In the genomic region with DNA sequence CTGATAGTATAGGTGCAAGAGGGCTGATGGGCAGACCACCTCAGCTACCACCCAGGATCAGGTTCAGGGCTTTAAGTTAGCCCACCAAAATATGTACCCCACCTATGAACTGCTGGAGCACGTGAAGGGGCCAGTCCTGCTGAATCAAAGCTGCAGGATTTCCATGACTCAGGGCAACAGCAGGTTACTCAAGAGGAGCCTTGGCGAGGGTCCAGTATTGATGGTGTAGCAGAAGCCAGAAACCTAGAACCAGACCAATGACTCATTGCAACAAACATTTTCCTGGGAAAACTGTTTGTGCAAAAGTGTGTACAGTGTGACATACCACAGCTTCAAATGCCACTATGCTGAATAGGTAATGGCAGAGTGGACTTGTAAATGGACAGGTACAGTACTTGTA, we compare ENCODE assay signal across 22 mouse cellular contexts. TPM values are rescaled to one million over a fixed set of nuclear protein-coding genes. Genes with fewer than 3 reads are reported as not detected.
A peak's percentile ranks its signal among the peaks of the same experiment; 100 is the strongest.
DNase-seq lines count a peak whose midpoint lies in the region; ATAC-seq lines count a peak whose summit lies in the region.
"Had no signal": no experiment of that assay in that cellular context is flagged by ENCODE, and none has a peak within 500 bp of the region (broad histone marks: within the 10 kb centered on the region; RNA-seq: fewer than 3 reads in every experiment).

No protein-coding gene starts in this region.

- no peak overlapping the region for H3K4me2 ChIP-seq in intestine, embryonic 15.5 days (replicated peaks)
- H3K4me2 ChIP-seq: embryonic facial prominence, embryonic 15.5 days; heart, embryonic 11.5 days; hindbrain, embryonic 12.5 days; kidney, embryonic 15.5 days; liver, embryonic 12.5 days; lung, embryonic 14.5 days had no signal

- no peak overlapping the region for H3K4me3 ChIP-seq in intestine, embryonic 15.5 days (replicated peaks)
- H3K4me3 ChIP-seq: embryonic facial prominence, embryonic 15.5 days; hindbrain, embryonic 12.5 days; kidney, embryonic 15.5 days; liver, embryonic 12.5 days; midbrain, embryonic 10.5 days had no signal

- H3K9ac ChIP-seq in intestine, embryonic 15.5 days, result no peak overlapping the region
- H3K9ac ChIP-seq: embryonic facial prominence, embryonic 15.5 days; hindbrain, embryonic 12.5 days; kidney, embryonic 15.5 days; liver, embryonic 12.5 days; lung, embryonic 14.5 days had no signal

- peak; percentile 18 for DNase-seq in cerebellum, adult 11-12 months
- DNase-seq in cerebellum, postnatal 4 days (ENCODE audit: low spot score in 2 of 2), result no peak
- DNase-seq in 416B (ENCODE audit: low read depth), result peak; percentile 35
- DNase-seq in adrenal gland, postnatal 10 days, result peak; percentile 70
- peak; percentile 20 for DNase-seq in cerebellum, adult 9-11 months
- DNase-seq in spleen, postnatal 36 days (ENCODE audit: low spot score in 2 of 2), result no peak
- DNase-seq in kidney, postnatal 25 days, result no peak
- DNase-seq: heart, postnatal 10 days; lung, embryonic 14.5 days; retina, postnatal 1 day; thymus, postnatal 36 days had no signal

- no peaks in the 10 kb centered on the region for H3K4me1 ChIP-seq in intestine, embryonic 15.5 days (replicated peaks)
- H3K4me1 ChIP-seq: embryonic facial prominence, embryonic 15.5 days; hindbrain, embryonic 12.5 days; kidney, embryonic 15.5 days; liver, embryonic 12.5 days; midbrain, embryonic 10.5 days had no signal

- 85% methylated on average over 2 of the region's 2 CpGs for WGBS in intestine, embryonic 15.5 days

- H3K27ac ChIP-seq in intestine, embryonic 15.5 days, result no peak overlapping the region
- H3K27ac ChIP-seq: embryonic facial prominence, embryonic 15.5 days; hindbrain, embryonic 12.5 days; kidney, embryonic 15.5 days; liver, embryonic 12.5 days; macrophage; midbrain, embryonic 10.5 days had no signal

- H3K9me3 ChIP-seq in intestine, embryonic 15.5 days, result no peaks in the 10 kb centered on the region
- H3K9me3 ChIP-seq: embryonic facial prominence, embryonic 15.5 days; hindbrain, embryonic 12.5 days; kidney, embryonic 15.5 days; liver, embryonic 12.5 days; midbrain, embryonic 10.5 days had no signal

- 0 out of 2 replicates have a peak, but pooled peaks cover 4% of the 10 kb centered on the region for H3K36me3 ChIP-seq in intestine, embryonic 15.5 days

- no peak for ATAC-seq in intestine, embryonic 15.5 days
- ATAC-seq: inflammation-experienced regulatory T-cells, adult 6 months; liver, embryonic 12.5 days had no signal

- no peaks in the 10 kb centered on the region for H3K27me3 ChIP-seq in intestine, embryonic 15.5 days (replicated peaks)
- H3K27me3 ChIP-seq: CH12.LX; embryonic facial prominence, embryonic 15.5 days; hindbrain, embryonic 12.5 days; kidney, embryonic 15.5 days; liver, embryonic 12.5 days had no signal

RNA-seq across cellular contexts. Expression of a gene that starts 9.0 kb away (rescaled TPM):
- 10 to 100 TPM; 10.3 to 11.4 TPM for total RNA-seq in adrenal gland, postnatal 10 days (2021)
- 17.0 and 17.7 TPM in 2 replicates for polyA plus RNA-seq in intestine, embryonic 15.5 days (2015; fragmentation: Nextera tagmentation; extraction: Ambion mirVana)

RNA-seq across cellular contexts. Expression of a gene that starts 22.5 kb away (rescaled TPM):
- 10 to 100 TPM; 20.0 to 23.6 TPM for total RNA-seq in adrenal gland, postnatal 10 days (2021)
- polyA plus RNA-seq in intestine, embryonic 15.5 days (2015; fragmentation: Nextera tagmentation; extraction: Ambion mirVana), result 4.0 and 4.3 TPM in 2 replicates
- polyA plus RNA-seq: small intestine, adult 2 months had no signal

Comparison
In these comparisons a context has a peak if more than half of its experiments do, and no peak if none do; other contexts are left out.
1. DNase-seq: peak in cerebellum, adult 11-12 months (single experiment), 416B (single experiment), adrenal gland, postnatal 10 days (single experiment) and cerebellum, adult 9-11 months (single experiment); none in cerebellum, postnatal 4 days (0 of 2), spleen, postnatal 36 days (0 of 2) and kidney, postnatal 25 days (0 of 2).